Mouse (Mus musculus) adipocyte (in vitro differentiated cells): Measurements from ENCODE around the gene Ppp3ca.

Source experiments
- DNase-seq: peaks from one replicate; pipeline ENCODE4 v3.0.0-alpha.2; 2016; ENCODE audit warnings: low spot score

Ppp3ca gene

DNA sequence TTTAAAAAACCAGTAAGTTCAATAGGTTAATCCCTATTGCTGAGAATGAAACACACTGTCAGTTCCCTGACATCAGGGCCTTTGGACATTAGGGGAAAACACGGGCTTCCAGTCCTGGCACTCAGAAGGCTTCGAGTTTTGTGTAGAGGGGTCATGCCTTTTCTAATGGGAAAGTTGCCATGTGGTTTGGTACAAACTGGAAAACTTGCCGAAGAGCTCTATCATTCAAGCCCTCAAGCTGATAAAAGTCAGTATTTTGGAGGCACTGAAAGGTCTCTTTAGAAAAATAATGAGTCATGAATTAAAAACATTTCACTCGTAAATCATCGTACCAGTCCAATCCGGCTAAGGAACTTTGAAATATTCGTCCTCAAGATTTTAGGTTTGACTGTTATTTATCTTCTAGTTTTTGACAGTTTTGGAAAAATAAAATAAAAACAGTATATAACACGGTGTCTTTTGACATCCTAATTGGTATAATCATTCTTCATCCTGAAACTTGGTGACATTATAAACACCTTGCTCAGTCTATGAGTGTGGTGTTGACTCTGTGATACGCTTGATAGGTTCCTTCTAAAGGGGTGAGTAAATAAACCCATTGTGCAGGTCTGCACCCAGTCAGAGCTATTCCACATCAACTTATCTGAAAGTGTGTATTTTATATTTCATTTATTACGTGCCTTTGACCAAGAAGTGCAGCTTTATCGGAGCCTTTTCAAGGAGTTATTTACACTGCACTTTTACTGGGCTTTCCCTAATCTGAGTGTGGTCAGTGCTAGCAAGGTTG is 192.3 kb downstream of the Ppp3ca start:
- DNase-seq, result peak; percentile 93

DNA sequence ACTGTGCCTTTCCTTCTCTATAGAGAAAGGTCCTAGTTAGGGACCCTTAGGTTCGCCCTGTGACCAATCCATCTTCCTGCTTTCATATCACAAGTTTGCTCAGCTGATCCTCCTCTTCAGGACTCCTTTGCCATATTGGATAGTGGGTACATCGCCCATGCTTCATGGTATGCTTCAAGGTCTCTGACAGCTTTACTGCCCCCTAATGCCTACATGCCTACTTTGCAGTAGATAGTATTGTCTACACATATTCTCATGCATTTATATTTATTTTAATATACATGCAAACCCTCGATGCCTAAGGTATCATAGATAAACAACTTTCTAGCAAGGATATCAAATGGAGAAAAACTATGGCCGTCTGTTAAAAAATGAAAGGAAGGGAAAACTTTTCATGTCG is 193.2 kb downstream of the Ppp3ca start:
- DNase-seq, result no peak

DNA sequence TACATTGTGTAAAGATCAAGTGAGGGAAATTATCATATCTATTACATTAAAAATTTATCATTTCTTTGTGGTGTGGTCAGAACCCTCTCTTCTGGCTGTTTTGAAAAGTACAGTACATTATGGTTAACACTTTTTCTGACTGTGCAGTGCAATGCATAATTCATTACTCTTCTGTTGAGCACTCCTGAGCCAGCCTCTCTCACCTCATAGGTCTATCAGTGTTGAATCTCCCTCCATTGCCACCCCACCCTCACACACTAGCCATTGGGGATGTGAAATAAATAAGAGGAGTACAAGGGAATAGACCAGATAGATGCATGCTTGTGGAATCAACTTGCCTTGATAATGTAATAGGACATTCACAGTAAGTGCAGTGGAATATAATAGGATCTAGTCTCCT is 194.4 kb downstream of the Ppp3ca start:
- DNase-seq, result no peak

DNA sequence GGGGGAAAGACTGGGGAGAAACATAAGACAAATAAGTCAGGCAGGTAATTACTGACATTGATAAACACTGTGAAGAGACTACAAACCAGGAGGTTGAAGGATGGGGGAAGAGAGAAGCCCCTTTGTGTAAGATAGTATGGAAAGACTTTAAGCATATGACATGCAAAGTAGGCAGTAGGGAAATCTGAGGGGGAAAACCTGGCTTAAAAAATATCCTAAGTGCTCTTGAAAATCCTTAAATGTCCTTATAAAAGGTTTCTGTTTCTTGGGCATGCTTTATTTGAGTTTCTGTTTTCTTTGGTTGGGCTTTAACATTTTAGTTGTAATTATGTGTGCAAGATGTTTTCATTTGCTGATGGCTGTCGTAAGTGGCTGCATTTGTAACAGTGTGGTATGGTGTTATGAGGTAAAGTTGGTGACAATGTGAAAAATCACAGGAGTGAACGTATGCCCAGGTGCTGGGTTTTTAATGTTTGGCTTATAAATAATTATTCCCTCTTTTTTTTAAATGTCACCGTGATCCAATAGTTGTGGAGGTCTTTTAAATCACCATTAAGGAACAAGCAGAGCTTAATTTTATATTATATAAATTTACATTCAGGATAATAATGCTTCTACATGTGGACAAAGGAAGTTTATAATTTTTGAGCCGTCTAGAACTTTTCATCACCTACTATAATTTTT is 195.4 kb downstream of the Ppp3ca start:
- DNase-seq, result no peak

DNA sequence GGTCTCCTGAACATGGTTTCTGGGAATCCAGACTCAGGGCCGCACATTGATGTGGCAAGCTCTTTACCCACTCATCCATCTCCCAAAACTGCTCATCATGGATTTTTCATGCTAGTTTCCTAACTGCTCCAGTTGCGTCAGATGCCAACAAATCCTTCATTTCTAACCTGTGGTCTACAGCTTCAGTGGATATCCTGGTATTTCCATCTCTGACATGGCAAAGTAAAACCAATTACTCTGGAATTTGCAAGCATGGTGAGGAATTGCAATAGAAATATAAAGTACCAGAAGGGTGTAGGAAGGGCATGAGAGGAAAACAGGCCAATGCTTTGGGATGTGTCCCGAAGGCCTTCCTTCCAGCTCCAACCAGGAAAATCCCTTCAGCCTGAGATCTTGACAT is 196.2 kb downstream of the Ppp3ca start:
- DNase-seq, result no peak

DNA sequence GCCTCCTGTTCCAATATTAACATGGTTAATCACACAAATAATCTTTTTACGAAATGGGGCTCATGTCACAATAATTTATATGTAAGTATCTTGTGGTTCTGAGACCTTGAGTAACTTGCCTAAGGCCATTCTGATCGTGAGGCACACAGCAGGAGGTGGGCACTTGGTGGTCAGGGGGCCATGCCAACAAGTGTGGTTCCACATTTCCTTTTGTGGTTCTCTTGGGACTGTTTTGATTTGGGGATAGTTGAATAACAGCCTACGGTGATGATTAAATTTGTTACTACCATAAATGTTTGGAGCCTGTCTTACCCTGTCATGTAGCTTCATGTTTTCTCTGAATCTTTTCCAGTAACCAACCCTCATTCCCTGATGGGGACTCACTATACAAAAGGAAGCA is 196.6 kb downstream of the Ppp3ca start:
- no peak for DNase-seq

DNA sequence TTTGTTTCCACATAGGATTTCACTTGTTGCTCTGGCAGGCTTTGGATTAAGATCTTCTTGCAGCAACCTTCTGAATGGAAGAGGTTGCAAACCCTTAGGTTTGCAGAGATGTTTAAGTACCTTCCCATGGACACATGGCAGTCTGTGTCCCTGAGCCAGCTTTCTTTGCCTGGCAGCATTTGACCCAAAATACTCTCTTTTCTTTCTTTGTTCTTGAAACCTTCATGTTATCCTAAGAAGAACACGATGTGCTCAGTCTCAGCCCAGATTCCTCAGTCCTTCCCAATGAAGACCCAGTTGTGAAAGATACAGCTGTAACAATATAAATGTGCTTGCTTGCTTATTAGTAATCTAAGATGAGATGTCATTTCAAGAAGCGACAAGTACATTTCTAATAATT is 197.4 kb downstream of the Ppp3ca start:
- DNase-seq, result no peak

DNA sequence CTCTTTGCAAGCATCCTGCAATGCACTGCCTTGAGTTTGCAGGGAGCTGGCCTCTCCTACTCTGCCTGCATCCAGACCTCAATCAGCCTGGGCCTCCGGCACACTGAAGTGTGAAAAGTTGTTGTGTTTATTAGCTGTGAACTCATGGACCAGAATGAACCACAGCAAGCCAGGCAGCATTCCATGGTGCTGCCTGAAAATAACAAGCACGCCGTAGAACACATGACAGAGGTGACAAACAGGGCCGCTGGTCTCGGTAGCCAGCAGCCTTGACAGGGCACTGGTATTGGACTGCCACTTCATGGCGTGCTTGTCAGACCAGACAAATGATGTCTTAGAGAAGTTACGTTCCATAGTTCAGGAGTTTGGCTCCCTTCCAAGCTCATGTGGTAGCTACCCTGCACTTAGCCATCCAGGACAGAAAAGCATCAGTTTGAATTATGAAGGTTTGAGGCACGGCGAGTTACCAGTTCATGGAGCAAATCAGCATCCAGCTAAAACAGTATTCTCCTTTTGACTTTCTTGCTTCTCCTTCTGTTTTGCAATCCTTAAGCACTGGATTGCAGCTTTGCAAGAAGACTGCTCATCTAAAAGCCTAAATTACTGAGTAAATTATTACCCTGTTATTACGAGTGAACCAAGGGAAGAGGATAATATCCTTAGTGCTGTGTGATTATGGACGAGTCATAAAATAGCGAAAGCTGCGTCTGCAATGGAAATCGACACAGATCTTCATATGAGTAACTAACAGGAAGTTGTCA is 202.0 kb downstream of the Ppp3ca start:
- no peak for DNase-seq

DNA sequence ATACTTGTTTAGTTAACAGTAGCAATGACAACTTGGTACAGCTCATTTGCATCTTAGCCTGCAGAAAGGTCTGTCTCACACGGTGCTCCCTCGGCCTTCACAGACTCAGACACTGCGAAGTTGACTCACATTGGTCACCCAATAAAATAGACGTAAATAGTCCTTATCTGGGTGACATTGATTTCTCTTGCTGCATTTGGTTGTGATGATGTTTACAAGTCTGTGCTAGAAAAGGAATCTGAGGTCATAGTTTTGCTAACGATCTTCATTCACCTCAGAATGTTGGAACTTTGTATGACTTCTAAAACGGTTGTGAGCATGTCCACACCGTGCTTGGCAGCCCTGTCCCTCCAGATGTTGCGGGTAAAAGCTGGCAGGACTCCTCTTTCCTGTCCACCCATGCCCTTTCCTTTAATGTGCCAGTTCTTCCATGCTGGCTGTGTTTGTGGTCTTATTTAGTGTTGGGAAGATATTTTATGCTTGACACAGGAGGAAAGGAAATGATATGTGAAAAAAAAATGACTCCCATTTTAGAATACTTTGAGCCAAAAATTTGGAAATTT is 202.7 kb downstream of the Ppp3ca start:
- DNase-seq, result peak; percentile 32

DNA sequence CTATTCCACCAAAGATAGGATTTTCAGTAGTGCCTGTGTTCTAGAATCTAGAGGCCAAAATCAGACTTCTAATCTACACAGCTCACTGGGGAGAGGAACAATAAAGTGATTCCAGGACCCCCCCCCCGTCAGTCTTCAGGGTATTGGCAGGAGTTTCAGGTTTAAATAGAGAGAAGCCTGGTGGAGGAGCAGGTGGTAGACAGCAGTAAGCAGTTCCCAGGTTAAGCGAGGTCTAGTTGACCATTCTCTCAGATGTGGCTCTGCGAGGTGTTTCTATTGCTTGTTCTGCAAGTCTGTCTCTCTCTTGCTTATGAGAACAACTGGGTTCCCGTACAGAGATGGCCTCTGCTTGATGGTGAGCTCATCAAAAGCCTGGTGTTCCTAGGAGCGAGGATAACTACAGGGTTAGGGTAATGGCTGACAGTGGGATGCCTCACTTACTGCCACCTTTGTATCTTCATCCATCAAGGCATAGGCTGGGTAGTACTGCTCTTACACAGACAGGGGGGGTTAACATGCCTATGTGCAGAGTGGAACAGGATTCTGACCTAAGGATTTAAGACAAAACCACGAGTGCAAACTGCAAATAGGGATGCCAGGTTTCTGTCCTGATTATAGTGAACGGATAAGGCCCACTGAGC is 204.0 kb downstream of the Ppp3ca start:
- DNase-seq, result no peak

DNA sequence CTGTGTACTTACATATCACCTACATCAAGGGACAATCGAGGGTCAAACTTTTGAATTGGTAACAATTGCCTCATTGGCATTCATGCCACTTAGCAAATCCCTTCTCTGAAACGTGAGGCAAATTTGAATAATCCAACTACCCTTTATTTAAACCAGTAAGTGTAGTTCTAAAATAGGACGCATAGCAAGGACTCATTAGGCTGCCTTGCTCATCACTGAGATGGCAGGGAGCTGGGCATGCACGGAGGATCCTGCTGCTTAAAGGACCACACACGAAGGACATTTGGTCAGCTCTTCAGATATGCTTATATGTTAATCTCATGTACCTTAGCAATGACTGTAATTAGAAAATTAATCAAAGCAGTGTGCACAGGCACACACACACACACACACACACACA is 204.6 kb downstream of the Ppp3ca start:
- no peak for DNase-seq

DNA sequence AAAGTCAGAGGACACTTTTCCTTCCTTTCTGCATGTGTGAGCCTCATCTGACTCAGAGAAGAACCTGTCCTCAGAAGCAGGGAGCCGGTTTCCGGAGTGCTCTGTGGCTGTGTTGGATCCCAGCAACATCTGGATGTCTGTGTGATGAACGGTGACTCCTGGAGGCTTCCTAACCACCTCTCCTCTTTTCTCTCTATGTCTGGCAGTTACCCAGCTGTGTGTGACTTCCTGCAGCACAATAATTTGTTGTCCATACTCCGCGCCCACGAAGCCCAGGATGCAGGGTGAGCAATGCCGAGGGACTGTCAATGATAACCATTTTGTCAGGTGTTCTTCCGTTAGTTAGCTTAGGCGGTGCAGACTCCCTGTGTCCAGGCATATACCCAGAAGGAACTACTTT is 217.8 kb downstream of the Ppp3ca start:
- no peak for DNase-seq

DNA sequence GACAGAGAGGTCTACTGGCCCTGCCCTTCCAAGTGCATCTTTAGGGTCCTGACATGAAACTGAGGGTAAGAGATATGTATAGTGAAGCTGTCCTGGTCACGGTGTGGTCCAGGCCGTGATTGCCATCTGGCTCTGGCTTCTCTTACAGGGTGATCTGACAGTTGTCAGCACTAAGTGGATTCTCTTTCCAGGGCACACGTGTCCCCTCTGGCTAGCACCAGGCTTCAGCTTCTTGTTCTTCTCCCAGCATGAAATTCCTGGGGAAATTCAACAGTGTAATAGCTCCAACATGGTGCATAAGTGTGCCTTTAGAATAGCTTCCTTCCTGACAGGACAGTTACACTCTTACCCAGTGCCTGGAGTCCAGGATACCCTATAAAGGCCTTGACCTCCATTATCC is 222.2 kb downstream of the Ppp3ca start:
- no peak for DNase-seq

DNA sequence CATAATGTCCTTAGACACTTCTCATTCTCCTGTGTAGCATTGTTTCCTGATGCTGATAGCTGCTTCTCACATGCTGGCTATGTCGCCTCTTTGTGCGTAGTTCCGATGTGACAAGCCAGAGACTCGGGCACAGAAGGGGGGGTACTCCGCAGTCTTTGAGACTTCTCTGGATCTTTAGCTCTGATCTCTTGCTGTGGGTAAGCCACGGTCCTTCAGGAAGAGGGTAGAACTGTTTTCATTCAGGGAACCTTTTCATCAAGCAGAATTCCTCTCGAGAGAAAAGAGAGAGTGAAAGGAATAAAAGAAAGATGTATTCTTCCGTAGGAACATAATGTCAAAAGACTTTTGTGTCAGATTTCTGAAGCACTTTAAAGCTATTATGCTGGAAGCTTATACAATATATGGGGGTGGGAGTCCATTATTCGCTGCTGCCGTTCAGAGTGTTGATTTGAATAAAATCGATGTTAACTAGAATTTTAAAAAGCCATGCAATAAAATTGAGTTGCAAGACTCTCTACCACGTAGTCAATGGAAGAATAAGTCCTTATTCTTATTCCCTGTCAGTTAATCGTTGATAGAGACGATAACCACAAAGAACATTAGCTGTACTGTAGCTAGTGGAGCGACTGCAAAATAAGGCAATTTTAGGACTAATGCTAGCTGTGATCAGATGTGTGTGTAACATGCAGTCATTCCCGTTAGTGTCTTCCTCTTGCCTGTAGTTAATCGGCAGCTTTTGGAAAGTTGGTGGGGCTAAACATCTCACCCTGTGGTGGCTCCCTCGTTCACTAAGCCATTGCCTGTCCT is 223.9 kb downstream of the Ppp3ca start:
- DNase-seq, result no peak

DNA sequence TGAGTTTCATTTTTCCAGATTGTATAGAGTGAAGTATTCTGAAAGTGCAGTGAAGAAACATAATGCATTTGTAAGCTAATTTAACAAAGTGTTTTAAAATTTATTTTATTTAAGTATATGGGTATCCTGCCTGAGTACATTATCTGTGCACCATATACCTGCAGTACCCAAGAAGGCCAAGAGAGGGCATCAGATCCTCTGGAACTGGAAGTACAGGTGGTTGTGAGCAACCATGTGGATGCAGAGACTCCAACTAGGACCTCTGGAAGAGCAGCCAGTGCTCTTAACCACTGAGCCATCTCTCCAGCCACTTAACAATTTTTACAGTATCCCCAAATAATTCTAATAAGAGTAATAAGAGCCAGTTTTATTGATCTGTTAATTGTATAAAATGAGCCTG is 225.6 kb downstream of the Ppp3ca start:
- DNase-seq, result peak; percentile 23

DNA sequence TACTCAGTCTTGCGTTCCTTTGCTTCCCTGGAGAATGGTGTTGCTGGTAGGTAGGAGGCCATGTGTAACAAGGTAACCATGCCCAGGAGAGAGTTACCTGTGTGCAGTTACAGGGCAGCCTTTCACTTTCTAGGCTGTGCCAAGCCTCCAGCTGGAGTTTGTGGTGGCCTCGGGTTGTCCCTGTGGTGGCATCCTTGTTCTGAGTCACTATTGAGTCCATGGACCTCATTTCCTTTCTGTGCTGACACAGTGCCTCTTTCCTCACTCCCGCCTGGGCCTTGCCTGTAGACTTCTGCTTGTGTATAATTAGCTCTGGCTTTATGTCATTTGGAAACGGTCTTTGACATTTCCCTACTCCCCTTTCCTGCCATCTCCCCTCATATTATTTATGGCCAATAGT is 226.4 kb downstream of the Ppp3ca start:
- DNase-seq, result no peak

DNA sequence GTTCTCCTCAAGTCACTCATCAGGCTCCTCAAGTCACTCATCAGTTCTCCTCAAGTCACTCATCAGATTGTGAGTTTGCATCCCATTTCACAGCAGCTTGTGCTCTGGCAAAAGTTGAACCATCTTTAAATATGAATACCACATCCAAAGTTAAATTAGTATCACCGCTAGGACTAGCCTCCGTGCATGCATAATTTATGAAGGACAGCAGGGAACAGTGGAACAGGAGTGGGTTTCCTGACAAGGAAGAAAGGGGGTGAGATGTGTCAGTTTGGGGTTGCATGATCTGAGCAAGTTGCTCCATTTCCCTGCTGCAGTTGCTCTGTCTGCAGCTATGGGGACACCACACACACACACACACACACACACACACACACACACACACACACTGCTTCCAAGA is 229.8 kb downstream of the Ppp3ca start:
- DNase-seq, result no peak

DNA sequence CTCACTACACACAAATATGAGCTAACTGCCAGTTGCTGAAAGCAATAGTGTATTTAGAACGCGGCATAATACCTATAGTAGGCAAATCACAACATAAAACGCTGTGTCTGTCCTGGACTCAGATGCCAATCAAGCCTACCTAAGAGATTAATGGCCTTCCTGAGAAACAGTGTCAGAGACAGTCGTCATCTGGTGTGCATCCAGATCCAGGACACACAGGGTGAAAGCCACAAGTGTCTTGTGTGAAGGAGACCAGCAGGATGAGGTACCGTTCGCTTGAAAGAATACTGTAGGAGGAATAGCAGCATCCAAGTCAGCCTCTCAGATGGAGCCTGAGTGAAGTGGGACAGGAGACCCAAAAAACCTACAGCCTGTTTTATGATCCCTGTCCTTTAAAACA is 231.1 kb downstream of the Ppp3ca start:
- DNase-seq, result no peak

DNA sequence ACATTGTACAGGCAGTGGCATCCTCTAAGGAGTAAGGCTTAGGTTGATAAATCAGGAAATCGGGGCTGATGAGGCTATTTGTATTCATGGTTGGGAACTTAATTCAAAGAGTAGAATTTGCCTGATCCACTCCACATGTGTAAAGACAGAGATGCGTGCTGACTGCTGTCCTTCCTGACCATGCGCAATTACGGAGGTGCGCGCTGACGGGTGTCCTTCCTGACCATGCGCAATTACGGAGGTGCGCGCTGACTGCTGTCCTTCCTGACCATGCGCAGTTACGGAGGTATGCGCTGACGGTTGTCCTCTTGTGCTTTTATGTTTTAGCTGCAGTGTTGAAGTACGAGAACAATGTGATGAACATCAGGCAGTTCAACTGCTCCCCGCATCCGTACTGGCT is 232.9 kb downstream of the Ppp3ca start:
- no peak for DNase-seq

DNA sequence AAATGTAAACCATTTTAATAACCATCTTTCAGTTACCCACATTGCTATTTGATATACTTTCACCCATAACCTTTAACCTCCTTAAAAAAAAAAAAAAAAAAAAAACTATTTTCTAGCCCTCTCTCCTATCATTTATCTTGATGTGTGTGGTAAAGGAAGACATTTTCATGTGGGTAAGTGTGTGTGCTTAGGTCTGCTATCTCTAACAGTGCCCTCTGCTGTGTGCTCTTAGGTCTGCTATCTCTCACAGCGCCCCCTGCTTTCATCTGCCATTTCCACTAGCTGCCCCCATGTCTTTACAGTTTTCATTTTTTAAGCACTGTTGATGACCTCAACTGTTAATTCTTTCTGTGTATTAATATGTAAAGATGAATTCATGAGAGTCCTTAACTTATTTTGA is 235.7 kb downstream of the Ppp3ca start:
- peak; percentile 32 for DNase-seq

DNA sequence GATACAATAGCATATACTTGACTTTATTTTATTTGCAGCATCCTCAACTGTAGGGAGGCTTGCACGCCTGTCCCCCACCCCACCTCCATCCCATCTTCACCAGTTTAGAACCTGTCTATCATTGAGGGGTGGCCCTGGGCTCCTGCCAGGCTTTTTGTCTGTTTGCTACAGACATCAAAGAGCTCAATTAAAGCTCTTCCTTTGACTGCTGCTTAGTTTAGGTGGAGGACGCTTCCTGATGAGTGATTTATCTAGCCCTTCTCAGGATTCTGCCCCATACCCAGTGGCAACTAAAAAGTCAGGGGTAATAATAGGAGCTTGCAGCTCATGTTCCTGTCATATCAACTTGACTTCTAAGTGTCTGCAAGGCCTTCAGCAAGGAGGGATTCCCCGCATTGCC is 239.6 kb downstream of the Ppp3ca start:
- DNase-seq, result no peak
